Mouse (Mus musculus) ES-E14 (cell line): Measurements from ENCODE around the gene 1700003E16Rik.

Experiments
- CHD2 ChIP-seq: IDR thresholded peaks from 2 replicates; pipeline ENCODE4 v1.6.1; 2014; ENCODE audit warnings: mild to moderate bottlenecking, low read depth, low read length, inconsistent platforms
- ZNF384 ChIP-seq: IDR thresholded peaks from 2 replicates; pipeline ENCODE4 v1.6.1; 2012; ENCODE audit warnings: low read depth, low read length, inconsistent platforms

- no peak for TF ChIP-seq ZNF384
- TF ChIP-seq CHD2: no peak
These were observed 34.1 kb upstream of the 1700003E16Rik start for GRCm38 (mm10) chr6:83121863-83122710.
